Mouse (Mus musculus): ENCODE results near the gene Phf20.

DNA sequence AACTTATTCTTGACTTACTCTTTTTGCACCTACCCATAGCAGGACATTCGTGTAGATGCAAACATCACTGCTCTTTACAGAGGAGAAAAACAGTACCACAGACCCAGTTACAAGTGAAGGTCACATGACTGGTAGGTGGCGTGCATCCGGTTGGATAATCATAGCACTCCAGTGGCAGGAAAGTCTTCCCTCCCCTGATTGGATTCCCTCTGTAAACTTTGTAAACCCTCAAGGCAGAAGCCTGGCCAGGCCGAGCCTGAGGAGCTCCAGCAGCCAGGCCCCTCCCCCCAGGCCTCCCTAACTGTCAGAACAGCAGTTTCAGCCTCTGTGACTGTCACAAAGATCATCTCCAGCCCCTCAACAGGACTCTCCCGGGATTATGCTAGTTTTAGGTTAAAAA lies 128.4 kb downstream of the Phf20 start:
- no peak for TF ChIP-seq HCFC1 (IDR thresholded peaks at IDR 0.05; ENCODE audit: borderline replicate concordance, insufficient read depth, low read length)
- no peak for TF ChIP-seq ZC3H11A (IDR thresholded peaks at IDR 0.05; ENCODE audit: borderline replicate concordance, low read depth, low read length)

All from ES-E14 (cell line).